Mouse (Mus musculus) megakaryocyte, embryonic 14.5 days (primary cell): ENCODE data around the gene Clasp1.

ENCODE experiments used
- FLI1 ChIP-seq: IDR thresholded peaks from 2 replicates; pipeline ENCODE4 v1.6.1; 2012; ENCODE audit warnings: low read length, inconsistent platforms, mixed read lengths
- GATA1 ChIP-seq: IDR thresholded peaks from 3 replicates; pipeline ENCODE4 v1.6.1; 2012; ENCODE audit warnings: mixed read lengths, low read length, inconsistent platforms, borderline replicate concordance

GRCm38 (mm10) chr1:118498311-118498710 is 109.5 kb downstream of the Clasp1 start:
- TF ChIP-seq GATA1 = no peak
- TF ChIP-seq FLI1 = no peak
